Mouse (Mus musculus): ENCODE data around the gene Slc6a6. TPM values are rescaled to one million over a fixed set of nuclear protein-coding genes. Genes with fewer than 3 reads are reported as not detected.

The Slc6a6 gene
- total and polyA plus RNA-seq, 3 experiments, result 0.03 to 2.8 TPM; not detected in 1

DNA sequence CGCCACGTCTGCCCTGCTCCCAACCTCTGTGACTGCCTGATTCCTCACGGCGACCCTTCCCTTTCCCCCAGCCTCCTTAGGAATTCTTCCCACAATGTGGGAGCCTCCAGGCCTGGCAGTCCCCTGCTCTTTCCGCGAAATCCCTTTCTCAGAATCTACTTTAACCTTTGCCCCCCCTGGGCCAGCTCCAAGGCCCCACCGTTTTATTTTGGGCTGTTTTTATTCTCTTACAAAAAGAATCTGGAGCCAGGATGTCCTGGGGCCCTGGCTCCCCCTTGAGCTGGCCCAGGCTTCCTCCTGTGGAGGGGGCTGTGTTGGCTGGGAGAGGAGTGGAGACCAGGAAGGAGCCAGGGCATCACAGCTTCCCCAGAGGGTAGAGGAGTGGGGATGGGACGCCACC is 69.0 kb downstream of the Slc6a6 start:
- ATAC-seq (ENCODE audit: extremely low read depth, insufficient number of reproducible peaks, low FRiP score, poor library complexity, severe bottlenecking) (no peak), DNase-seq (ENCODE audit: low spot score) (no peak)
- peaks cover 5% of the 10 kb centered on the region; the same call in 1 of the 2 replicates for H3K27me3 ChIP-seq (ENCODE audit: insufficient read depth, low read length)
- no peak overlapping the region for H3K4me3 ChIP-seq (ENCODE audit: low read depth, low read length)
- no peaks in the 10 kb centered on the region for H3K4me1 ChIP-seq (ENCODE audit: insufficient read depth, low read depth, low read length)
- TF ChIP-seq CTCF (IDR thresholded peaks at IDR 0.05; ENCODE audit: low read depth, low read length) (no peak), GATA1 (IDR thresholded peaks at IDR 0.05; ENCODE audit: borderline replicate concordance, low read length) (no peak)
- H3K36me3 ChIP-seq (replicated peaks), result no peaks in the 10 kb centered on the region
- H3K9me3 ChIP-seq (replicated peaks), result no peaks in the 10 kb centered on the region

- no peak for ATAC-seq (ENCODE audit: extremely low read depth, insufficient number of reproducible peaks, low FRiP score, poor library complexity, severe bottlenecking)
- TF ChIP-seq GATA1 (IDR thresholded peaks at IDR 0.05; ENCODE audit: borderline replicate concordance, low read length), result no peak
- TF ChIP-seq GATA2 (IDR thresholded peaks at IDR 0.05; ENCODE audit: borderline replicate concordance, low read depth, low read length), result no peak
- no peak for TF ChIP-seq CTCF (IDR thresholded peaks at IDR 0.05; ENCODE audit: low read depth, low read length)
- no peak for TF ChIP-seq TAL1 (conservative IDR thresholded peaks at IDR 0.05; ENCODE audit: low read depth, low read length)
- TF ChIP-seq POLR2AphosphoS5 (IDR thresholded peaks at IDR 0.05; ENCODE audit: insufficient replicate concordance, low read depth, low read length), result no peak
Observed at GRCm38 (mm10) chr6:91754098-91754497, 70.2 kb downstream of the Slc6a6 start.

GRCm38 (mm10) chr6:91754845-91755244 is 71.0 kb downstream of the Slc6a6 start:
- H3K9me3 ChIP-seq (replicated peaks), result no peaks in the 10 kb centered on the region
- TF ChIP-seq TAL1 (conservative IDR thresholded peaks at IDR 0.05; ENCODE audit: low read depth, low read length) (no peak), POLR2AphosphoS5 (IDR thresholded peaks at IDR 0.05; ENCODE audit: insufficient replicate concordance, low read depth, low read length) (no peak), CTCF (IDR thresholded peaks at IDR 0.05; ENCODE audit: low read depth, low read length) (no peak), GATA2 (IDR thresholded peaks at IDR 0.05; ENCODE audit: borderline replicate concordance, low read depth, low read length) (no peak), GATA1 (IDR thresholded peaks at IDR 0.05; ENCODE audit: borderline replicate concordance, low read length) (no peak)
- H3K27me3 ChIP-seq (ENCODE audit: insufficient read depth, low read length), result peaks cover 8% of the 10 kb centered on the region; the same call in 1 of the 2 replicates
- no peaks in the 10 kb centered on the region for H3K36me3 ChIP-seq (replicated peaks)
- ATAC-seq (ENCODE audit: extremely low read depth, insufficient number of reproducible peaks, low FRiP score, poor library complexity, severe bottlenecking), result no peak
- no peaks in the 10 kb centered on the region for H3K4me1 ChIP-seq (ENCODE audit: insufficient read depth, low read depth, low read length)
- H3K4me3 ChIP-seq (ENCODE audit: low read depth, low read length), result no peak overlapping the region
- DNase-seq (ENCODE audit: low spot score), result no peak

More at GRCm38 (mm10) chr6:91754098-91754497, 70.2 kb downstream of the Slc6a6 start:
- no peak for DNase-seq (ENCODE audit: low spot score)
- Histone ChIP-seq H3K27me3 (ENCODE audit: insufficient read depth, low read length) (peaks cover 8% of the 10 kb centered on the region; the same call in 1 of the 2 replicates), H3K4me3 (ENCODE audit: low read depth, low read length) (no peak overlapping the region), H3K9me3 (replicated peaks) (no peaks in the 10 kb centered on the region), H3K36me3 (replicated peaks) (no peaks in the 10 kb centered on the region), H3K4me1 (ENCODE audit: insufficient read depth, low read depth, low read length) (no peaks in the 10 kb centered on the region)

DNA sequence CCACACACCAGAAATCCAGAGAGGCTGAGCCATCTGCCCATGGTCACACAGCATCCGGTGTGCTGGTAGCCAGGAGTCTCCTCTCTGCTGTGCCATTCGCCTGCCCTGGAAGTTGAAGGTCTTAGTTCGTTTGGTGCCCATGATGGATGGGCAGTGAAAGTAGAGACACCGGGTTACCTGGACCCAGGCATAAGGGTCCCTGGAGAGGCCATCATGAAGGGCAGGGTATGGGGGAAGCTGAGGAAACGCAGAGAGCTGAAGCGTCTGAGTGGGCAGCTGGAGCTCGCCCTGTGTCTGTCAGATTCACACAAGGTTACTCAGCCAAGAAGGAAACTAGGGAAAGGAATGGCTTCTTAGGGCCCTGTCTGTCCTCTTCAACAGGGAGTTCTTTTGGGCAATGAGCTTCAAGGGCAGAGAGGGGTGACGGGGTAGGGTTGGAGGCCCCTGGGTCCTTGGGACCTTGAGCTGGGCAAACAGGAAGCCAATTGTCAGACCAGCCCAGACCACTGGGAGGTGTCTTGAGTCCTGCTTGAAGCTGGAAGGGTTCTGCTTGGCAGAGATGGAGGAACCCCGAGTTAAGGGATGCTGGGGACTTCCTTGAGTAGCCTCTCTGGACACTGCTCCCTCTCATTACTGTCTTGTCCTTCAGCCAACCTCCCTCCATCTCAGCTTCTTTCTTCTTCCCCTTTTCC is 78.3 kb downstream of the Slc6a6 start:
- Histone ChIP-seq H3K9me3 (replicated peaks) (no peaks in the 10 kb centered on the region), H3K4me1 (ENCODE audit: insufficient read depth, low read depth, low read length) (no peaks in the 10 kb centered on the region), H3K4me3 (ENCODE audit: low read depth, low read length) (no peak overlapping the region), H3K36me3 (replicated peaks) (no peaks in the 10 kb centered on the region), H3K27me3 (ENCODE audit: insufficient read depth, low read length) (peaks cover 10% of the 10 kb centered on the region; the same call in 1 of the 2 replicates)
- TF ChIP-seq CTCF (IDR thresholded peaks at IDR 0.05; ENCODE audit: low read depth, low read length) (no peak), POLR2AphosphoS5 (IDR thresholded peaks at IDR 0.05; ENCODE audit: insufficient replicate concordance, low read depth, low read length) (no peak), GATA1 (IDR thresholded peaks at IDR 0.05; ENCODE audit: borderline replicate concordance, low read length) (no peak), GATA2 (IDR thresholded peaks at IDR 0.05; ENCODE audit: borderline replicate concordance, low read depth, low read length) (no peak), TAL1 (conservative IDR thresholded peaks at IDR 0.05; ENCODE audit: low read depth, low read length) (no peak)
- ATAC-seq (ENCODE audit: extremely low read depth, insufficient number of reproducible peaks, low FRiP score, poor library complexity, severe bottlenecking) (no peak), DNase-seq (ENCODE audit: low spot score) (no peak)

GRCm38 (mm10) chr6:91767550-91767949 is 83.7 kb downstream of the Slc6a6 start:
- Histone ChIP-seq H3K36me3 (replicated peaks) (no peaks in the 10 kb centered on the region), H3K4me3 (ENCODE audit: low read depth, low read length) (no peak overlapping the region), H3K9me3 (replicated peaks) (no peaks in the 10 kb centered on the region), H3K4me1 (ENCODE audit: insufficient read depth, low read depth, low read length) (no peaks in the 10 kb centered on the region), H3K27me3 (ENCODE audit: insufficient read depth, low read length) (peaks cover 5% of the 10 kb centered on the region; the same call in 1 of the 2 replicates)
- DNase-seq (ENCODE audit: low spot score) (no peak), ATAC-seq (ENCODE audit: extremely low read depth, insufficient number of reproducible peaks, low FRiP score, poor library complexity, severe bottlenecking) (no peak)
- no peak for TF ChIP-seq CTCF (IDR thresholded peaks at IDR 0.05; ENCODE audit: low read depth, low read length)
- TF ChIP-seq TAL1 (conservative IDR thresholded peaks at IDR 0.05; ENCODE audit: low read depth, low read length), result no peak
- TF ChIP-seq GATA2 (IDR thresholded peaks at IDR 0.05; ENCODE audit: borderline replicate concordance, low read depth, low read length), result no peak
- TF ChIP-seq POLR2AphosphoS5 (IDR thresholded peaks at IDR 0.05; ENCODE audit: insufficient replicate concordance, low read depth, low read length), result no peak
- TF ChIP-seq GATA1 (IDR thresholded peaks at IDR 0.05; ENCODE audit: borderline replicate concordance, low read length), result no peak

GRCm38 (mm10) chr6:91773951-91774350 is 90.1 kb downstream of the Slc6a6 start:
- H3K27me3 ChIP-seq (ENCODE audit: insufficient read depth, low read length), result peaks cover 10% of the 10 kb centered on the region; the same call in 1 of the 2 replicates
- H3K4me1 ChIP-seq (ENCODE audit: insufficient read depth, low read depth, low read length), result no peaks in the 10 kb centered on the region
- H3K36me3 ChIP-seq (replicated peaks), result no peaks in the 10 kb centered on the region
- TF ChIP-seq POLR2AphosphoS5 (IDR thresholded peaks at IDR 0.05; ENCODE audit: insufficient replicate concordance, low read depth, low read length) (no peak), GATA1 (IDR thresholded peaks at IDR 0.05; ENCODE audit: borderline replicate concordance, low read length) (no peak), CTCF (IDR thresholded peaks at IDR 0.05; ENCODE audit: low read depth, low read length) (no peak), TAL1 (conservative IDR thresholded peaks at IDR 0.05; ENCODE audit: low read depth, low read length) (no peak)
- H3K9me3 ChIP-seq (replicated peaks), result no peaks in the 10 kb centered on the region
- no peak for DNase-seq (ENCODE audit: low spot score)
- ATAC-seq (ENCODE audit: extremely low read depth, insufficient number of reproducible peaks, low FRiP score, poor library complexity, severe bottlenecking), result no peak
- no peak overlapping the region for H3K4me3 ChIP-seq (ENCODE audit: low read depth, low read length)
